Mouse (Mus musculus): ENCODE results near the gene Dpp10. TPM values are rescaled to one million over a fixed set of nuclear protein-coding genes. Genes with fewer than 3 reads are reported as not detected.

The Dpp10 gene
- polyA plus RNA-seq, 1 experiment from 2014 or later = not detected

DNA sequence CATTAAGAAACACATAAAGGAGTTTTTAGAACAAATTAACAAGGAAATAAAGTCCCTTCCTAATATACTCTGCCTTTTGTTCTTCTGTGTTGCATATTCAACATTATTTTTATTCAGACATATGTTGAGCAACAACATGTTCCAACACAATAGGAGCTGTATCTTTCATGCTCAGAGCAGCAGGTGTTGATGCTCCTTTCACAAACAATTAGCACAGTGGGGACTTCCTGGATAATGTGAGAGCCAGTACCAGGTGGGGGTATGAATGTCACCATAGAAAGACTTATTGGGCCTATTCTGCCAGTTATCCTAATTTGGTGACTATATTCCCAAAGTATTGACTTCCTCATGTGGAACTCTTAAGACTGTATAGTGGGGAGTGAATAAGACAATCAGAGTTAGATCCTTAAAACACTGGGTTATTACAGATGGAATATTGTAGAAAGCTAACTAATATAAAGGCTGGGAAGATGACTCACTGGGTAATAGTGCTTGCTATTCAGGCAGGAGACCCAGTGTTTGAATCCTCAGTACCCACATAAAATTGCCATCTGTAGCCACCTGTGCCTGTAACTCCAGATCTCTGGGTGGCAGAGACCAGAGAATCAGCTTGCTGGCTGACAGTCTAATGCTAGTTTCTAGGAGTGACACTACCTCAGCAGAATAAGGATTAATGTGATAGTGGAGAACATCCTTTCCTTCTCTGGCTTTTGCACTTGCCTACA lies 117.9 kb downstream of the Dpp10 start:
- Histone ChIP-seq H3K9ac (replicated peaks) (no peak overlapping the region), H3K36me3 (replicated peaks; ENCODE audit: insufficient read depth, low read length) (no peaks in the 10 kb centered on the region), H3K27me3 (ENCODE audit: insufficient read depth, low read length) (no peaks in the 10 kb centered on the region), H3K4me1 (ENCODE audit: insufficient read depth) (no peaks in the 10 kb centered on the region), H3K9me3 (ENCODE audit: low read length) (no peaks in the 10 kb centered on the region), H3K27ac (ENCODE audit: low read depth) (no peak overlapping the region), H3K4me2 (ENCODE audit: low read depth, low read length) (no peak overlapping the region), H3K4me3 (ENCODE audit: low read depth, low read length) (no peak overlapping the region)
- no peak for ATAC-seq
- DNase-seq = no peak
- no peak for TF ChIP-seq CTCF (IDR thresholded peaks at IDR 0.05; ENCODE audit: low read depth)
- TF ChIP-seq EP300 (IDR thresholded peaks at IDR 0.05; ENCODE audit: low read depth) = no peak

DNA sequence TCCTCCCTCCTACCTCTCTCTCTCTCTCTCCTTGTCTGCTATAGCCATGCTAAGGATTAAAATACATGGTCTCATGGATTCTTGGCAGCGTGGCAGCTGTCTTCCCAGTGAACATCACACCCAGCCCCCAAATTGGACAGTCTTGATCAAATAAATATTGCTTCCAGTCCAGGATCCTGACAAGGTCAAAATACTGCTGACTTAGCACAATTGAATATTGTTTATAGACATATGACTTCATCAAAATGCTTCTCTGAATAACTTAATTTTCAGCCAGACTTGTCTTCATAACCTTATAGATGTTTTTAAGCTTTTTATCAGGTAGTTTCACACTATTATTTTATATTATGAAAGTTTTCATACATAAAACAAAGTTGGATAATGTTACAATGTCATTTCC lies 120.5 kb downstream of the Dpp10 start:
- WGBS (ENCODE audit: insufficient replicate concordance) = 61% methylated on average over 1 of the region's 1 CpGs
- no peak for DNase-seq

DNA sequence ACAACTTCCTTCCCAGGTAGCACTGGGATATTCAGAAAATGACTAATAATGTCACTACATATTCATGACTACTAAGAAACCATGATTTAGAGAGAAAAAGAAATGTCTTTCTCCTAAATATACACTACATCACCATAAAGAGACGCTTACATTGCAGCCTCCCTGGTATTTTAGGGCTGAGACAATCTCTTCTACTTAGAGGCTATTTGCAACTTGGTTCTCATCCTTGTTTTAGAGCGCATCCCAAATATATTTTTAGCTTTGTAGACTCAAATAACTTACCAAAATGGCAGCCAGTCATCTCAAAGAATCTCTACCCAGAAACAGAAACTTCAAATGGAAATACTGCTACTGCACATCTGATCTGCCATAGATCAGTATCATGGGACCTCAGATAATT lies 121.5 kb downstream of the Dpp10 start:
- TF ChIP-seq CTCF (IDR thresholded peaks at IDR 0.05; ENCODE audit: low read depth) (no peak), EP300 (IDR thresholded peaks at IDR 0.05; ENCODE audit: low read depth) (no peak)
- DNase-seq = no peak
- no peak overlapping the region for H3K9ac ChIP-seq (replicated peaks)
- 72% methylated on average over 2 of the region's 2 CpGs for WGBS (ENCODE audit: insufficient replicate concordance)
- no peak overlapping the region for H3K4me2 ChIP-seq (ENCODE audit: low read depth, low read length)
- H3K27me3 ChIP-seq (ENCODE audit: insufficient read depth, low read length) = no peaks in the 10 kb centered on the region
- no peak for ATAC-seq
- no peaks in the 10 kb centered on the region for H3K36me3 ChIP-seq (replicated peaks; ENCODE audit: insufficient read depth, low read length)
- H3K9me3 ChIP-seq (ENCODE audit: low read length) = no peaks in the 10 kb centered on the region
- no peak overlapping the region for H3K4me3 ChIP-seq (ENCODE audit: low read depth, low read length)
- no peak overlapping the region for H3K27ac ChIP-seq (ENCODE audit: low read depth)
- H3K4me1 ChIP-seq (ENCODE audit: insufficient read depth) = no peaks in the 10 kb centered on the region

More for the DNA sequence above, 120.5 kb downstream of the Dpp10 start:
- Histone ChIP-seq H3K27me3 (ENCODE audit: insufficient read depth, low read length) (no peaks in the 10 kb centered on the region), H3K9me3 (ENCODE audit: low read length) (no peaks in the 10 kb centered on the region), H3K27ac (ENCODE audit: low read depth) (no peak overlapping the region), H3K4me2 (ENCODE audit: low read depth, low read length) (no peak overlapping the region), H3K4me3 (ENCODE audit: low read depth, low read length) (no peak overlapping the region), H3K36me3 (replicated peaks; ENCODE audit: insufficient read depth, low read length) (no peaks in the 10 kb centered on the region), H3K4me1 (ENCODE audit: insufficient read depth) (no peaks in the 10 kb centered on the region), H3K9ac (replicated peaks) (no peak overlapping the region)
- no peak for ATAC-seq
- TF ChIP-seq EP300 (IDR thresholded peaks at IDR 0.05; ENCODE audit: low read depth) (no peak), CTCF (IDR thresholded peaks at IDR 0.05; ENCODE audit: low read depth) (no peak)

DNA sequence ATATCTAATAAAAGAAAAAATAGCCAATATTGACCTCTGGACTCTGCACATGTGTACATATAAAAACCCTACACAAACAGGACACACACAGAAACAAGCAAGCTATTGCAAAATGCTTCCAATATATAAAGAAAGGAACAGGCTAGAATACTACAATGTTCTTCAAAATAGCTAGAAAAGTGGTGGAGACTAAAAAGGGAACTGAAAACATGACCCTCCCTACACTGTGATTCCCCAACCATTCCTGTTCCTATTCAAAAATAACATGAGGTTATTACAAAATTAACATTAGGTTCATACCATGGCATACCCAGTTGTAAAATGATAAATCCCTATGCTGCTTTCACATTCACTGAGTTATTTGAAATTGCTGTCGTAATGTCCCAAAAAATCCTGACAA lies 125.8 kb downstream of the Dpp10 start:
- no peak for TF ChIP-seq CTCF (IDR thresholded peaks at IDR 0.05; ENCODE audit: low read depth)
- TF ChIP-seq EP300 (IDR thresholded peaks at IDR 0.05; ENCODE audit: low read depth) = no peak
- DNase-seq (no peak), ATAC-seq (no peak)
- no peak overlapping the region for H3K4me2 ChIP-seq (ENCODE audit: low read depth, low read length)
- H3K4me1 ChIP-seq (ENCODE audit: insufficient read depth) = no peaks in the 10 kb centered on the region
- H3K27me3 ChIP-seq (ENCODE audit: insufficient read depth, low read length) = no peaks in the 10 kb centered on the region
- no peak overlapping the region for H3K4me3 ChIP-seq (ENCODE audit: low read depth, low read length)
- H3K9ac ChIP-seq (replicated peaks) = no peak overlapping the region
- no peaks in the 10 kb centered on the region for H3K9me3 ChIP-seq (ENCODE audit: low read length)
- no peaks in the 10 kb centered on the region for H3K36me3 ChIP-seq (replicated peaks; ENCODE audit: insufficient read depth, low read length)
- H3K27ac ChIP-seq (ENCODE audit: low read depth) = no peak overlapping the region
- WGBS (ENCODE audit: insufficient replicate concordance) = 76% methylated on average over 1 of the region's 1 CpGs

DNA sequence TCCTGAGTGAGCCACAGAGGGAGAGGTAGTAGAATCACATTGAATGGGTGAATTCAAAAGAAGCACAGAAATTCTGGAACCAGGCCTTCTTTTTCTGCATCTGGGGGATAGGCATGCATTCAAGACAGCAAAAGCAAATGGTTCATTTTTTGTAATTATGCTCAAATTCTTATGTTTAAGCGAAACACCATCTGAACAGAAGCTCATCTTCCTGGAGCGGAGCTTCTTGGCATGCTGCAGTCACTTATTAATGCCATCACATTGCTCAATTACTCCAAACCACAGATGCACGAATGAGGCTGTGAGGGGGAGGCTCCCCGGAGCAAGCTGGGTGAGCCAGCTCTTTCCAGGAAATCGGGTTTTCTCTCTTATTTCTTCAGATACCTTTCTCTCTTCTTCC lies 142.7 kb downstream of the Dpp10 start:
- no peak overlapping the region for H3K27ac ChIP-seq (ENCODE audit: low read depth)
- no peak overlapping the region for H3K9ac ChIP-seq (replicated peaks)
- H3K9me3 ChIP-seq (ENCODE audit: low read length) = no peaks in the 10 kb centered on the region
- no peaks in the 10 kb centered on the region for H3K27me3 ChIP-seq (ENCODE audit: insufficient read depth, low read length)
- TF ChIP-seq CTCF (IDR thresholded peaks at IDR 0.05; ENCODE audit: low read depth) = no peak
- TF ChIP-seq EP300 (IDR thresholded peaks at IDR 0.05; ENCODE audit: low read depth) = no peak
- H3K4me1 ChIP-seq (ENCODE audit: insufficient read depth) = no peaks in the 10 kb centered on the region
- no peak overlapping the region for H3K4me2 ChIP-seq (ENCODE audit: low read depth, low read length)
- DNase-seq = no peak
- no peak overlapping the region for H3K4me3 ChIP-seq (ENCODE audit: low read depth, low read length)
- ATAC-seq = no peak
- 74% methylated on average over 5 of the region's 5 CpGs for WGBS (ENCODE audit: insufficient replicate concordance)
- H3K36me3 ChIP-seq (replicated peaks; ENCODE audit: insufficient read depth, low read length) = no peaks in the 10 kb centered on the region

DNA sequence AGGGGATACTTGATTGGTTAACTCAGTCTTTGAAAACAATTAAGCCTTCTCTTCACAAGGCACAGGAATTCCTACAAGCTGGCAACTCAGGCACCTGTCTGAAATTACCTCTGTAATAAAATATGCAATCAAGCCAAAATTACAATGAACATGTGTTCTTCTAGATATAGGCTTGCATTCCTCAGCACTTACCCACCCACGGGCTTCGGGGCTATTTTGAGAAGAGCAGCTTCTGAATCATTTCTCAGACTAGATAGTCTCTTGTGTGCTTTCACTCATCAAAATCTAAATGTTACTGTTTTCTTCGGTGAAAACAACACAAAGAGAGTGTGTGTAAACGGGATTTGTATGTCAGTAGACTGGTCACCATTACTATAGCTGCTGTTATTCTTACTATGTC lies 144.1 kb downstream of the Dpp10 start:
- WGBS (ENCODE audit: insufficient replicate concordance) = 56% methylated on average over 4 of the region's 4 CpGs
- no peaks in the 10 kb centered on the region for H3K27me3 ChIP-seq (ENCODE audit: insufficient read depth, low read length)
- DNase-seq (no peak), ATAC-seq (no peak)
- H3K9ac ChIP-seq (replicated peaks) = no peak overlapping the region
- no peak overlapping the region for H3K4me2 ChIP-seq (ENCODE audit: low read depth, low read length)
- no peak overlapping the region for H3K27ac ChIP-seq (ENCODE audit: low read depth)
- no peaks in the 10 kb centered on the region for H3K36me3 ChIP-seq (replicated peaks; ENCODE audit: insufficient read depth, low read length)
- H3K4me3 ChIP-seq (ENCODE audit: low read depth, low read length) = no peak overlapping the region
- TF ChIP-seq EP300 (IDR thresholded peaks at IDR 0.05; ENCODE audit: low read depth) = no peak
- no peak for TF ChIP-seq CTCF (IDR thresholded peaks at IDR 0.05; ENCODE audit: low read depth)
- H3K9me3 ChIP-seq (ENCODE audit: low read length) = no peaks in the 10 kb centered on the region
- H3K4me1 ChIP-seq (ENCODE audit: insufficient read depth) = no peaks in the 10 kb centered on the region
